Mouse (Mus musculus) heart, adult 2 months (tissue): ENCODE data around the gene Runx3.

Experiments used
- CTCF ChIP-seq: fragments of 200-600 bp; IDR thresholded peaks from 2 replicates; pipeline ENCODE4 v1.8.1; 2022; ENCODE audit warnings: antibody characterized with exemption, mild to moderate bottlenecking, moderate library complexity
- EP300 ChIP-seq: fragments of 200-500 bp; IDR thresholded peaks from 2 replicates; pipeline ENCODE4 v1.6.1; 2011; ENCODE audit warnings: low read depth, low read length, control low read depth; ENCODE audit not compliant: insufficient read depth
- POLR2A ChIP-seq: fragments of 200-500 bp; IDR thresholded peaks from 2 replicates; pipeline ENCODE4 v1.6.1; 2011; ENCODE audit warnings: mild to moderate bottlenecking, low read depth, low read length, control low read depth; ENCODE audit not compliant: insufficient read depth

GRCm38 (mm10) chr4:135123721-135124120, 3.3 kb downstream of the Runx3 start:
- no peak for TF ChIP-seq CTCF
- TF ChIP-seq POLR2A = no peak
- no peak for TF ChIP-seq EP300
